Mouse (Mus musculus) kidney, embryonic 16.5 days (tissue): ENCODE measurements around the gene Slc3a2. TPM values are rescaled to one million over a fixed set of nuclear protein-coding genes. Genes with fewer than 3 reads are reported as not detected.

Experiments
- ATAC-seq: fragments of 200-750 bp; cut with Nextera tagmentation; 2 replicates; pipeline ENCODE4 v1.8.0; 2017; ENCODE audit warnings: moderate TSS enrichment; ENCODE audit not compliant: low FRiP score, low TSS enrichment
- H3K27ac ChIP-seq: fragments of 300-500 bp; sonication (generic); 2 replicates; pipeline ENCODE4 v1.5.1; 2014; ENCODE audit warnings: low read length
- H3K27me3 ChIP-seq: fragments of 300-500 bp; sonication (generic); 2 replicates; pipeline ENCODE4 v1.6.1; 2014; ENCODE audit warnings: low read length, control low read depth, mixed read lengths; ENCODE audit not compliant: insufficient read depth
- H3K36me3 ChIP-seq: fragments of 300-500 bp; sonication (generic); 2 replicates; pipeline ENCODE4 v1.6.1; 2014; ENCODE audit warnings: low read length, control low read depth, mixed read lengths; ENCODE audit not compliant: insufficient read depth
- H3K4me1 ChIP-seq: fragments of 300-500 bp; sonication (generic); 2 replicates; pipeline ENCODE4 v1.6.1; 2014; ENCODE audit warnings: low read length, control low read depth, mixed read lengths; ENCODE audit not compliant: insufficient read depth
- H3K4me2 ChIP-seq: fragments of 300-500 bp; sonication (generic); replicated peaks from 2 replicates; pipeline ENCODE4 v1.6.1; 2014; ENCODE audit warnings: low read depth, low read length
- H3K4me3 ChIP-seq: fragments of 300-500 bp; sonication (generic); 2 replicates; pipeline ENCODE4 v1.5.1; 2014; ENCODE audit warnings: mild to moderate bottlenecking, low read length
- H3K9ac ChIP-seq: fragments of 300-500 bp; sonication (generic); replicated peaks from 2 replicates; pipeline ENCODE4 v1.6.1; 2014; ENCODE audit warnings: low read length
- H3K9me3 ChIP-seq: fragments of 300-500 bp; sonication (generic); 2 replicates; pipeline ENCODE4 v1.6.1; 2016; ENCODE audit warnings: low read length, control low read depth
- WGBS: fragments of 180-500 bp; shearing (Covaris S2); extraction: QIAGEN DNeasy Blood & Tissue Kit; methylation state at CpG from one replicate; pipeline ENCODE4 v1.1.7; 2014; 5-methylcytosine and 5-hydroxymethylcytosine counted together
- polyA plus RNA-seq: library from polyadenylated mRNA; unstranded; fragments of >200 nt; fragmentation: Nextera tagmentation; extraction: Ambion mirVana; gene quantifications from 2 replicates; pipeline ENCODE4 v1.2.1, GENCODE M21; 2015

Gene Slc3a2
- 141 and 146 TPM in 2 replicates for polyA plus RNA-seq

- H3K27me3 ChIP-seq, result no peaks in the 10 kb centered on the region
- WGBS, result under 1% methylated on average over 50 of the region's 50 CpGs
- peak within 1 kb of the TSS; percentile 98 for H3K9ac ChIP-seq
- H3K9me3 ChIP-seq, result no peaks in the 10 kb centered on the region
- ATAC-seq, result peak; percentile 95
- H3K4me1 ChIP-seq, result peaks cover 28% of the 10 kb centered on the region
- H3K4me2 ChIP-seq, result peak within 1 kb of the TSS; percentile 89
- H3K36me3 ChIP-seq, result peaks cover 28% of the 10 kb centered on the region
- H3K27ac ChIP-seq, result peak within 1 kb of the TSS; percentile 95
- peak within 1 kb of the TSS; percentile 97 for H3K4me3 ChIP-seq
These were observed at the start of gene Slc3a2 for GRCm38 (mm10) chr19:8722907-8723573. Gene Slc3a2, minus strand, starts transcription at chr19:8723369.

GRCm38 (mm10) chr19:8770567-8771270 is 47.5 kb upstream of the Slc3a2 start, which contains the start of gene Tmem223:
Gene Tmem223, plus strand, starts transcription at chr19:8770996.
- peak within 1 kb of the TSS; percentile 91 for H3K4me3 ChIP-seq
- peaks cover 26% of the 10 kb centered on the region for H3K4me1 ChIP-seq
- no peaks in the 10 kb centered on the region for H3K27me3 ChIP-seq
- peaks cover 48% of the 10 kb centered on the region for H3K36me3 ChIP-seq
- peak within 1 kb of the TSS; percentile 90 for H3K9ac ChIP-seq
- H3K27ac ChIP-seq, result peak within 1 kb of the TSS; percentile 94
- peaks cover under 1% of the 10 kb centered on the region; the same call in 1 of the 2 replicates for H3K9me3 ChIP-seq
- ATAC-seq, result peak; percentile 32; the same call in 1 of the 2 replicates
- H3K4me2 ChIP-seq, result peak within 1 kb of the TSS; percentile 69
- WGBS, result 20% methylated on average over 29 of the region's 29 CpGs

DNA sequence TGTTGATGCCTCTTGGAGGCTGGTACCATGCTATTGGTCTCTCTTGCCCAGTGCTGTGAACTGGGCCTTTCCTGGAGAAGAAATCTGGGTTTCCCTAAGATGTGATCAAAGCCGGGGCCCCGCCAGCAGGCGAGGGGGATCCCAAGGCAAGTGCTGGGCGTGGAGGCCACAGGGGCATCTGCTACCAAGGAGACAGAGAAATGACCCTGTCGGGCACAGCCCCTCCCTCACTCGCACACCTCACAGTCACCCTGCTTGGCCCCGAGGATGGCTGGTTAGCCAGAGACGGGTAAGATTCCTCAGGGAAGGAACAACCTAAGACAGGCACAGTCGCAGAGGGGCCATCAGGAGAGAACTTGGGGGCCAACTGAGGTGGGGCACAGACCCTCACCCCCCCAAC is 42.4 kb upstream of the Slc3a2 start:
- H3K9ac ChIP-seq, result no peak overlapping the region
- H3K4me1 ChIP-seq, result peaks cover 5% of the 10 kb centered on the region
- H3K9me3 ChIP-seq, result peaks cover 8% of the 10 kb centered on the region; the same call in 1 of the 2 replicates
- no peak overlapping the region for H3K27ac ChIP-seq
- H3K4me3 ChIP-seq, result no peak overlapping the region
- no peak for ATAC-seq
- H3K4me2 ChIP-seq, result no peak overlapping the region
- no peaks in the 10 kb centered on the region for H3K27me3 ChIP-seq
- H3K36me3 ChIP-seq, result peaks cover 76% of the 10 kb centered on the region
- WGBS, result 98% methylated on average over 9 of the region's 9 CpGs

- Histone ChIP-seq H3K4me2 (no peak overlapping the region), H3K27me3 (no peaks in the 10 kb centered on the region), H3K4me3 (no peak overlapping the region), H3K36me3 (peaks cover 62% of the 10 kb centered on the region), H3K27ac (no peak overlapping the region), H3K4me1 (peaks cover 6% of the 10 kb centered on the region; the same call in 1 of the 2 replicates), H3K9me3 (peaks cover 8% of the 10 kb centered on the region; the same call in 1 of the 2 replicates), H3K9ac (no peak overlapping the region)
- ATAC-seq, result no peak
- 92% methylated on average over 4 of the region's 4 CpGs for WGBS
These were observed 40.1 kb upstream of the Slc3a2 start for GRCm38 (mm10) chr19:8763276-8763675.

- H3K27me3 ChIP-seq, result no peaks in the 10 kb centered on the region
- H3K36me3 ChIP-seq, result peaks cover 37% of the 10 kb centered on the region
- no peak overlapping the region for H3K4me2 ChIP-seq
- H3K9ac ChIP-seq, result no peak overlapping the region
- H3K4me3 ChIP-seq, result no peak overlapping the region
- H3K9me3 ChIP-seq, result peaks cover 7% of the 10 kb centered on the region; the same call in 1 of the 2 replicates
- H3K27ac ChIP-seq, result no peak overlapping the region
- peaks cover 16% of the 10 kb centered on the region for H3K4me1 ChIP-seq
- WGBS, result 96% methylated on average over 2 of the region's 2 CpGs
- ATAC-seq, result no peak
These were observed 37.6 kb upstream of the Slc3a2 start for GRCm38 (mm10) chr19:8760757-8761156.

GRCm38 (mm10) chr19:8758899-8759298 is 35.7 kb upstream of the Slc3a2 start:
- WGBS, result 91% methylated on average over 2 of the region's 2 CpGs
- H3K4me3 ChIP-seq, result no peak overlapping the region
- ATAC-seq, result no peak
- no peak overlapping the region for H3K4me2 ChIP-seq
- H3K36me3 ChIP-seq, result peaks cover 29% of the 10 kb centered on the region
- no peaks in the 10 kb centered on the region for H3K9me3 ChIP-seq
- peaks cover 24% of the 10 kb centered on the region for H3K4me1 ChIP-seq
- H3K27me3 ChIP-seq, result no peaks in the 10 kb centered on the region
- H3K27ac ChIP-seq, result no peak overlapping the region
- no peak overlapping the region for H3K9ac ChIP-seq

GRCm38 (mm10) chr19:8757471-8757998 is 34.4 kb upstream of the Slc3a2 start:
- Histone ChIP-seq H3K4me3 (peak overlapping the region; percentile 97), H3K4me1 (peaks cover 24% of the 10 kb centered on the region), H3K27me3 (no peaks in the 10 kb centered on the region), H3K4me2 (peak overlapping the region; percentile 69), H3K9me3 (no peaks in the 10 kb centered on the region), H3K36me3 (peaks cover 28% of the 10 kb centered on the region), H3K9ac (peak overlapping the region; percentile 98), H3K27ac (peak overlapping the region; percentile 93)
- 3% methylated on average over 14 of the region's 14 CpGs for WGBS
- no peak for ATAC-seq

GRCm38 (mm10) chr19:8756635-8757387 is 33.6 kb upstream of the Slc3a2 start, which contains the start of gene Nxf1:
Gene Nxf1, plus strand, starts transcription at chr19:8757073.
- under 1% methylated on average over 74 of the region's 75 CpGs for WGBS
- peak within 1 kb of the TSS; percentile 98 for H3K9ac ChIP-seq
- ATAC-seq, result peak; percentile 95
- peaks cover 24% of the 10 kb centered on the region for H3K4me1 ChIP-seq
- H3K36me3 ChIP-seq, result peaks cover 31% of the 10 kb centered on the region
- peak within 1 kb of the TSS; percentile 93 for H3K27ac ChIP-seq
- H3K4me3 ChIP-seq, result peak within 1 kb of the TSS; percentile 97
- no peaks in the 10 kb centered on the region for H3K27me3 ChIP-seq
- H3K4me2 ChIP-seq, result peak within 1 kb of the TSS; percentile 69
- H3K9me3 ChIP-seq, result no peaks in the 10 kb centered on the region

- no peak overlapping the region for H3K27ac ChIP-seq
- peaks cover 41% of the 10 kb centered on the region for H3K36me3 ChIP-seq
- no peaks in the 10 kb centered on the region for H3K9me3 ChIP-seq
- peaks cover 24% of the 10 kb centered on the region for H3K4me1 ChIP-seq
- peak overlapping the region; percentile 97 for H3K4me3 ChIP-seq
- peak overlapping the region; percentile 69 for H3K4me2 ChIP-seq
- no peak for ATAC-seq
- 73% methylated on average over 3 of the region's 3 CpGs for WGBS
- no peaks in the 10 kb centered on the region for H3K27me3 ChIP-seq
- H3K9ac ChIP-seq, result 0 out of 2 replicates have a peak overlapping the region, but pooled peaks have one; percentile 9
These were observed 32.5 kb upstream of the Slc3a2 start for GRCm38 (mm10) chr19:8755652-8756051.
